Mouse (Mus musculus) activated CD4-positive, CD25-positive, alpha-beta regulatory T cell, adult 9 weeks (primary cell): Measurements from ENCODE around the gene Gm16451. TPM values are rescaled to one million over a fixed set of nuclear protein-coding genes. Genes with fewer than 3 reads are reported as not detected.

Experiments used
- polyA plus RNA-seq: library from polyadenylated mRNA; unstranded; fragments of 100-300 nt; shearing (Covaris generic); gene quantifications from one replicate; pipeline ENCODE4 v1.2.1, GENCODE M21; 2017

Gm16451 gene
- not detected for polyA plus RNA-seq

GRCm38 (mm10) chr7:22118145-22118544 lies at the start of gene Gm16451:
TSS of gene Gm16451 (minus strand) at chr7:22118245.

GRCm38 (mm10) chr7:22163935-22164334 lies 45.9 kb upstream of the Gm16451 start, which contains the start of gene Vmn1r142:
TSS of gene Vmn1r142 (minus strand) at chr7:22164035.

GRCm38 (mm10) chr7:22134641-22135040 lies 16.6 kb upstream of the Gm16451 start, which contains the start of gene Gm10666:
TSS of gene Gm10666 (minus strand) at chr7:22134741.

GRCm38 (mm10) chr7:22068757-22069156 lies 49.3 kb downstream of the Gm16451 start, which contains the start of gene Vmn1r139:
TSS of gene Vmn1r139 (plus strand) at chr7:22069057.

Other genes starting within 250 kb of the Gm16451 start
- not detected for gene Gm5891, start 197.0 kb downstream of the Gm16451 start, polyA plus RNA-seq
- gene Vmn1r137, start 123.7 kb downstream of the Gm16451 start, polyA plus RNA-seq = not detected
- gene Vmn1r138, start 89.3 kb downstream of the Gm16451 start, polyA plus RNA-seq = not detected
- gene Gm6176, start 61.9 kb downstream of the Gm16451 start, polyA plus RNA-seq = not detected
- not detected for gene Vmn1r139, start 49.2 kb downstream of the Gm16451 start, polyA plus RNA-seq
- gene Gm10666, start 16.5 kb upstream of the Gm16451 start, polyA plus RNA-seq = not detected
- not detected for gene Vmn1r142, start 45.8 kb upstream of the Gm16451 start, polyA plus RNA-seq
- not detected for gene Vmn1r143, start 71.1 kb upstream of the Gm16451 start, polyA plus RNA-seq
- not detected for gene Gm8653, start 83.0 kb upstream of the Gm16451 start, polyA plus RNA-seq
- gene Gm8453, start 111.2 kb upstream of the Gm16451 start, polyA plus RNA-seq = not detected
- gene Gm4187, start 211.5 kb upstream of the Gm16451 start, polyA plus RNA-seq = not detected